Mouse (Mus musculus) hindbrain, embryonic 15.5 days (tissue): ENCODE results near the gene Cpa3. TPM values are rescaled to one million over a fixed set of nuclear protein-coding genes. Genes with fewer than 3 reads are reported as not detected.

ENCODE experiments used
- ATAC-seq: fragments of 200-750 bp; cut with Nextera tagmentation; 2 replicates; pipeline ENCODE4 v1.8.0; 2017; ENCODE audit warnings: low read depth, moderate number of reproducible peaks, moderate TSS enrichment; ENCODE audit not compliant: low FRiP score
- H3K27ac ChIP-seq: fragments of 300-500 bp; sonication (generic); replicated peaks from 2 replicates; pipeline ENCODE4 v1.5.1; 2015; ENCODE audit warnings: mild to moderate bottlenecking, inconsistent platforms
- H3K27me3 ChIP-seq: fragments of 300-500 bp; sonication (generic); 2 replicates; pipeline ENCODE4 v1.6.1; 2015; ENCODE audit warnings: control low read depth, inconsistent platforms
- H3K36me3 ChIP-seq: fragments of 300-500 bp; sonication (generic); 2 replicates; pipeline ENCODE4 v1.6.1; 2015; ENCODE audit warnings: control low read depth, inconsistent platforms
- H3K4me1 ChIP-seq: fragments of 300-500 bp; sonication (generic); replicated peaks from 2 replicates; pipeline ENCODE4 v1.6.1; 2015; ENCODE audit warnings: control low read depth, inconsistent platforms
- H3K4me2 ChIP-seq: fragments of 300-500 bp; sonication (generic); 2 replicates; pipeline ENCODE4 v1.6.1; 2015; ENCODE audit warnings: moderate library complexity, mild to moderate bottlenecking, inconsistent platforms
- H3K4me3 ChIP-seq: fragments of 300-500 bp; sonication (generic); 2 replicates; pipeline ENCODE4 v1.5.1; 2015; ENCODE audit warnings: mild to moderate bottlenecking, inconsistent platforms
- H3K9ac ChIP-seq: fragments of 300-500 bp; sonication (generic); 2 replicates; pipeline ENCODE4 v1.6.1; 2015; ENCODE audit warnings: inconsistent platforms
- H3K9me3 ChIP-seq: fragments of 300-500 bp; sonication (generic); 2 replicates; pipeline ENCODE4 v1.6.1; 2016; ENCODE audit warnings: control low read depth, inconsistent platforms
- WGBS: fragments of 180-500 bp; shearing (Covaris S2); methylation state at CpG from one replicate; pipeline ENCODE4 v1.1.7; 2015; 5-methylcytosine and 5-hydroxymethylcytosine counted together
- polyA plus RNA-seq: library from polyadenylated mRNA; unstranded; fragments of >200 nt; fragmentation: Nextera tagmentation; extraction: Ambion mirVana; gene quantifications from 2 replicates; pipeline ENCODE4 v1.2.1, GENCODE M21; 2015

Cpa3 gene
- polyA plus RNA-seq = 0.23 and 0.39 TPM in 2 replicates

DNA sequence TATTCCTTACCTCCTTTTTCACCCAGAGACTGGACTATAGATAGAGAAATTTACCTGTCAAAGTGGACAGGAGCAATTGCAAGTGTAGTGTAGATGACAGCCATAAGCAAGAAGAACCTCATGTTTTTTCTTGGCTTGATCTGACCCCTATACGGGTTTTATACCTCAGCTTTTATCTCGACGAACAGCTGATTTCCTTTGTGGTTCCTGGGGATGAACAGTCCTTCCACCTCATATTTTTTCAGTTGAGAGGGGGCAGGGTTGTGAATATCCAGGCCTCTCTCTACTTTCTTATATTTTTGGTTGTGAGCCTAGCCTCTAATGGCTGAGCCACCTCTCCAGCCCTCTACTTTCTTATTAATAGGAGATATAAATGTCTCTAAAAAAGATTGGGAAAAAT is at the start of gene Cpa3:
TSS of gene Cpa3 (minus strand) at position 132 of the 400 bp plus-strand sequence.
- Histone ChIP-seq H3K36me3 (no peaks in the 10 kb centered on the region), H3K4me3 (no peak within 1 kb of the TSS), H3K4me2 (no peak within 1 kb of the TSS), H3K9me3 (no peaks in the 10 kb centered on the region), H3K4me1 (no peaks in the 10 kb centered on the region), H3K9ac (no peak within 1 kb of the TSS), H3K27me3 (no peaks in the 10 kb centered on the region), H3K27ac (no peak within 1 kb of the TSS)
- ATAC-seq = no peak
- WGBS = 91% methylated on average over 3 of the region's 3 CpGs

DNA sequence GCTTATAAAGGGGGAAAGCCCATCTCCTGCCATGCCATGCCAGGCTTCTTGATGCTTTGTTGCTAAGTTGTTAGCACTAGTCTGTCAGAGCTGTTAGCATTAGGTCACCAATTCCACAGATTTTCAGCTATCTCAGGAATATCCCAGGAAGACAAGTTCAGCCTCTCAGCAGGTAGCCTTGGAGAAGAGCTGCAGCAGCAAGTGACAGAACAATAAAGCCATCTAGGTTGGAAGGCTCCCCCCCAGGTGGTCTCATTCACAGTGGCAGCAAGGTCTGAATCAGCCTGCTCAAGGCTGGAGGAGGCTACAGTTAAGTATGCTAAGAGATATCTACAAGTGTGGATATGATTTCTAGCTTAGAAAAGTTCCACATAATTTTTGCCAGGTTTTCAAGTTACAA is 49.4 kb upstream of the Cpa3 start:
- Histone ChIP-seq H3K27me3 (no peaks in the 10 kb centered on the region), H3K36me3 (no peaks in the 10 kb centered on the region), H3K4me1 (no peaks in the 10 kb centered on the region), H3K9ac (no peak overlapping the region), H3K27ac (no peak overlapping the region), H3K4me2 (no peak overlapping the region), H3K4me3 (no peak overlapping the region), H3K9me3 (no peaks in the 10 kb centered on the region)
- ATAC-seq = no peak

DNA sequence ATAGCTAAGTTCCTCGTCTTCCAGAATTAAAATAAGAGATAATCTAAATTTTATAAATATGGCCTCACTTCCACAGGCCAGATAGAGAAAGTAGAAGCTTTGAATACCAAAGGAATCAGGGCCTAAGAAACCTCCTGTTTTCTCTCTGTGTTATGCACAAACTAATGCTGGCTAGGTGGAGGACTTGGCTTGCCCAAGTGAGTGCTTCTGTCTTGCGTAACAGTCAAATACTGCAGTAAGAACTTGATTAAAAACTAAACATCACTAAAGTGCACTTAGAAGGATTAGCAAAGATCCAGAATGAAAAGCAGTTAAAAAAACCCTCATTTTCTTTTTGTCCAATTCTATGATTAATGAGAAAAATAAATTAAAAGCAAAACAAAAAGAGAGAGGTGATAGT is 46.8 kb upstream of the Cpa3 start:
- no peaks in the 10 kb centered on the region for H3K4me1 ChIP-seq
- H3K4me2 ChIP-seq = no peak overlapping the region
- H3K9me3 ChIP-seq = no peaks in the 10 kb centered on the region
- H3K36me3 ChIP-seq = no peaks in the 10 kb centered on the region
- no peak for ATAC-seq
- 96% methylated on average over 2 of the region's 2 CpGs for WGBS
- no peak overlapping the region for H3K4me3 ChIP-seq
- H3K27ac ChIP-seq = no peak overlapping the region
- H3K9ac ChIP-seq = no peak overlapping the region
- no peaks in the 10 kb centered on the region for H3K27me3 ChIP-seq

DNA sequence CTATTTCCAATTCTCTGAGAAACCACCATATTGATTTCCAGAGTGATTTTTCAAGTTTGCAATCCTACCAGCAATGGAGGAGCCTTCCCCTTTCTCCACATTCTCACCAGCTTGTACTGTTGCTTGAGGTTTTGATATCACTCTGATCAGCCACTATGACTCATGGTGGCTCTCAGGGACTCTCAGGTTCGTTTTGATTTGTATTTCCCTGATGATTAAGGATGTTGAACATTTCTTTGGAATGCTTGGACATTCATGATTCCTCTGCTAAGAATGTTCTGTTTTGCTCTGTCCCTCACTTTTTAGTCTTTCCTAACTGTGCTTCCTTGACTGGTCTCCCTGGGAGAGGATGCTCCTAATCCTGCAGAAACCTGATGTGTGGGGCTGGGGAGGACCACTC is 39.8 kb upstream of the Cpa3 start:
- H3K4me2 ChIP-seq = no peak overlapping the region
- H3K36me3 ChIP-seq = no peaks in the 10 kb centered on the region
- WGBS = 67% methylated on average over 1 of the region's 1 CpGs
- ATAC-seq = no peak
- no peaks in the 10 kb centered on the region for H3K4me1 ChIP-seq
- H3K9me3 ChIP-seq = no peaks in the 10 kb centered on the region
- H3K27ac ChIP-seq = no peak overlapping the region
- H3K4me3 ChIP-seq = no peak overlapping the region
- H3K9ac ChIP-seq = no peak overlapping the region
- no peaks in the 10 kb centered on the region for H3K27me3 ChIP-seq

DNA sequence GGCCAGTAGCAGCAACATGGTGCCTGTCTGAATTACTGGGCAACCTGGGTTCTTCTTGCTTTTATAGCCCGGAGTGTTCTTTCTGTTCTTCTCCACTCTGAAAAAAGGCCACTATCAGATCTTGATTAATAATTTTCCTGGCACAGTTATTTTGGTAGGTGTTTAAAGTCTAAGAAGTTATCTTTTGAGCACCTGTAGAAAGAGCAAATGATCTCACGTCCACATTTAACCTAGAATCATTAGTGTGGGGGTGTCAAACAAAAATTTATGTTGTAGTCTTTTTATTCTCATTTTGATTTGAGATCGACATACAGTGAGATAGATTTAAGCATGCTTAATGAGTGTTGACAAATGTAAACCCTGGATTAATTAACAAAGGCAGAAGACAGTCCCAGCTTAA is 33.7 kb upstream of the Cpa3 start, which contains the start of gene Cpb1:
TSS of gene Cpb1 (minus strand) at position 101 of the 400 bp plus-strand sequence.
- 98% methylated on average over 3 of the region's 3 CpGs for WGBS
- H3K9ac ChIP-seq = no peak within 1 kb of the TSS
- H3K9me3 ChIP-seq = no peaks in the 10 kb centered on the region
- no peak within 1 kb of the TSS for H3K4me2 ChIP-seq
- no peaks in the 10 kb centered on the region for H3K4me1 ChIP-seq
- no peak within 1 kb of the TSS for H3K27ac ChIP-seq
- H3K27me3 ChIP-seq = no peaks in the 10 kb centered on the region
- ATAC-seq = no peak
- H3K4me3 ChIP-seq = no peak within 1 kb of the TSS
- H3K36me3 ChIP-seq = no peaks in the 10 kb centered on the region

DNA sequence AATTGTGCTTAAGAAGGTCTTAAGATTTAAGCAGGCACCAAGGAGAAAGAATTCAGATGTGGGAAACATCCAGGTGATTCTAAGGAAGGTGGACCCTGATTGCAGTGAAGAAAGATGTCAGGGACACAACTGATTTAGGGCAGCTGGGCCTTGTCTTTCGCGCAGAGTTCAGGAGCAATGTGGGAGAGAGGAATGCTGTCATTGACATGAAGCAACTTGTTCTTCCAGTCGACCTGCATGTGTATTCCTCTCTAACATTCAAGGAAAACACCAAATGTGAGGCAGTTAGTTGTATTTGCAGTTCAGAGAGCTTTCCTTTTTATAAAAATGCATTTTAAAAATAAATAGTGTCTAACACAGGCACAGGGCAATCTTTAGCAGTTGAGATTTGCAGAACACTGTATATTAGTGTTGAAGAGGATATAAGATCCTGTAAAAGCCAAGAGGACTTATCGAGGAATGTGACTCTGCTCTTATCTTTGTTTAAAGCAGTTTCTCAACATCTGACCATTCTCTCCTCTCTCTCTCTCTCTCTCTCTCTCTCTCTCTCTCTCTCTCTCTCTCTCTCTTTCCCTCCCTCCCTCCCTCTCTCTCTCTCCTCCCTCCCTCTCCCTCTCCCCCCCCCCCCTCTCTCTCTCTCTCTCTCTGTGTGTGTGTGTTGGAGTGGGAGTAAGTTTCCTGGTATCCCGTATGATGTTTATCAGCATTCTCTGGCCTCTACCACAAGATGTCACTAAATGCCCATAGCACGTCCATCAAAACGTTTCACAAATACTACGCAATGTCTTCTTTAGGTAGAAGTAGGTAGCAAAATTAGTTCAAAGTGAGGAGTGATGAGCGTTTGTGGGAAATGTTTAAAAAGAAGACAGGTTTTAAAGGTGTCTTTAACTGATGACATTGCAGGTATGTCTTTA is 12.8 kb upstream of the Cpa3 start:
- ATAC-seq = no peak
- Histone ChIP-seq H3K27ac (no peak overlapping the region), H3K9me3 (no peaks in the 10 kb centered on the region), H3K27me3 (no peaks in the 10 kb centered on the region), H3K9ac (no peak overlapping the region), H3K4me2 (no peak overlapping the region), H3K36me3 (no peaks in the 10 kb centered on the region), H3K4me1 (no peaks in the 10 kb centered on the region), H3K4me3 (no peak overlapping the region)
- 55% methylated on average over 9 of the region's 9 CpGs for WGBS

DNA sequence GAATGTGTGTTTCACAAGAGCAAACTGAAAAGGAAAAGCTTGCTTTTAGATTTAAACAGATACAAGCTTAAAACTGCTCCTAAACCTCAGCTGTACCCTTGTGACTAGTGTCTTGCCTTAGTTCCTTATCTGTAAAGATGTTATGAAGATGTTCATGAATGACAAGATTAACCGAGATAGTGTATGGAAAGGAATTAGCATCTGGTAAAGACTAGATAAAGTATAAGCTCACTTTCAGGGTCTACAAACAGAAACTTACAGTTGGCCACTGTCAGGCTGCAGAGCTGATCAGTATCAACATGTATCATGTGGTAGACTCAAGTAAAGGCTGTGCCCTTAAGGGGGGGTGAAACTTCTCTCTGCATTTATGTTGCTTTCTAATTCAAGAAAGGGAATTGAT is 1.9 kb upstream of the Cpa3 start:
- ATAC-seq = no peak
- 98% methylated on average over 1 of the region's 1 CpGs for WGBS
- Histone ChIP-seq H3K4me2 (no peak overlapping the region), H3K4me3 (no peak overlapping the region), H3K27ac (no peak overlapping the region), H3K9ac (no peak overlapping the region), H3K4me1 (no peaks in the 10 kb centered on the region), H3K9me3 (no peaks in the 10 kb centered on the region), H3K27me3 (no peaks in the 10 kb centered on the region), H3K36me3 (no peaks in the 10 kb centered on the region)

DNA sequence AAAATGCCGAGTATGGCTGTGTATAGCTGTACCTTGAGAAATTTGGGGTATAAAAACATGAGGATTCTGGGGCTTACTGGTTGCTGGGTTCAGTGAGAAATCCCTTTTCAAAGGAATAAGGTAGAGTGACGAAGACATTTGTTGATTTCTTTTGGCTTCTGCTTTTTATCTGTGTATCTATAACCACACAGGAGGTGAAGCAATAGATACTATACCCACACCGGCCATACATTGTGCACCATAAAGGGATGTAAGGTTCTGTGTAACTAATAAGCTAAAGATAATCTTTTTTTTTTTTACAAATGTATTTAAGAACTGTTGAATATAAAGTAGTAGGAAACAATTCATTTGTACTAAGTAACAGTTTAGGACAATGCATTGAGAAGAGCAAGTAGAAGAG is 2.2 kb downstream of the Cpa3 start:
- H3K27ac ChIP-seq = no peak overlapping the region
- no peak overlapping the region for H3K4me2 ChIP-seq
- no peaks in the 10 kb centered on the region for H3K4me1 ChIP-seq
- no peak for ATAC-seq
- H3K27me3 ChIP-seq = no peaks in the 10 kb centered on the region
- no peak overlapping the region for H3K4me3 ChIP-seq
- H3K36me3 ChIP-seq = no peaks in the 10 kb centered on the region
- no peak overlapping the region for H3K9ac ChIP-seq
- no peaks in the 10 kb centered on the region for H3K9me3 ChIP-seq
- 89% methylated on average over 3 of the region's 3 CpGs for WGBS

DNA sequence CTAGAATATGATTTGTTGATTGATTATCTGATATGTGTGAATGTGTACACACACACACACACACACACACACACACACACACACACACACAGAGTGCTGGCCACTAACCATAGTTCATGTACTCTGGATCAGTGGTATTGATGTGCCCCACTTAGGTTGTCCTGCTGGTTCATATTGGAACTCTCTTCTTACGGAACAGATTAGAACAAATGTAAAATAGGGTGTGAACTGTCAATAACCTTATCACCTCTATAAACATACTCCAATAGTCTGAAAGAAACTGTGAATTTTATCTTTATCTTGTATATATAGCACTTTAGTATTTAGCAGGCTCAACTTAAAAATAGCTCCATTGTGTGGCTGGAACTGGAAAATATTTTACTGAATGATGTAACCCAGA is 5.0 kb downstream of the Cpa3 start:
- Histone ChIP-seq H3K9me3 (no peaks in the 10 kb centered on the region), H3K9ac (no peak overlapping the region), H3K27ac (no peak overlapping the region), H3K4me1 (no peaks in the 10 kb centered on the region), H3K4me3 (no peak overlapping the region), H3K27me3 (no peaks in the 10 kb centered on the region), H3K4me2 (no peak overlapping the region), H3K36me3 (no peaks in the 10 kb centered on the region)
- ATAC-seq = no peak
- WGBS = 92% methylated on average over 1 of the region's 1 CpGs

DNA sequence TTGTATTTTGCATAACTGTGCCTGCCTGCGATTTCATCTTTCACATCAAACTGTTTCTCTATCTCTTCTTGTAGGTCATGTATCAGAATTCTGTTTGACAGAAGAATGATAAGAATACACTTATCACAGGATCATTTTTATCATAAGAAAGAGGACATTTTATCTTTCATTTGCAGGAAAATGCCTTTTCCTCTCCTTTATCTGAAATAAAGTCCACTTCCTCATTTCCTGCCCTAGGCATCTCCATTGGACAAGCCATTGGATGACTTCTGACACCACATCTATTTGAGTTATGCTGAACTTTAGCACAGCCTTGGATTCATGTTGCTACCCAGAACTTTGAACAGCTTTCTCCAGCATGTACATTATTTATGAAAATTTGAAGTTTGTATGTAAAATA is 13.0 kb downstream of the Cpa3 start:
- Histone ChIP-seq H3K27ac (no peak overlapping the region), H3K4me1 (no peaks in the 10 kb centered on the region), H3K27me3 (no peaks in the 10 kb centered on the region), H3K9me3 (no peaks in the 10 kb centered on the region), H3K9ac (no peak overlapping the region), H3K4me3 (no peak overlapping the region), H3K4me2 (no peak overlapping the region), H3K36me3 (no peaks in the 10 kb centered on the region)
- WGBS = 84% methylated on average over 1 of the region's 1 CpGs
- no peak for ATAC-seq

DNA sequence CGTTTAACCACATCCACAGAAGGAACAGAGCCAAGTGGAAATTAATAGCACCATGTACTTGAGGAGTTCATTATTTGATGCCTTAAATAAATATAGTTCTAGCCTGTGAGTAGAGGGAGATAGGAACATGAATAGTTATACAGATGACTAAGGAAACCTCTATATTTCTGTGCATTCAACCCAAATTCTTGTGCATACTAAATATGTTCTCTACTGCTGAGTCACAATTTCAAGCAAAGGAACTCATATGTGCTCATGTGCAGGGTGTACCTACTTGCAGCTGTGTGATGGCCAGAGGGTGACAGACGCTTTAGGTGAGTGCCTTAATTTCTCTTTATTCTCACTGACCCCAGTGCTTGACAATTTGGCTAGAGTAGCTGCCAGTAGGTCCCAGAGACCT is 16.6 kb downstream of the Cpa3 start:
- Histone ChIP-seq H3K4me1 (no peaks in the 10 kb centered on the region), H3K27me3 (no peaks in the 10 kb centered on the region), H3K9ac (no peak overlapping the region), H3K4me3 (no peak overlapping the region), H3K9me3 (no peaks in the 10 kb centered on the region), H3K36me3 (no peaks in the 10 kb centered on the region), H3K4me2 (no peak overlapping the region), H3K27ac (no peak overlapping the region)
- 84% methylated on average over 2 of the region's 2 CpGs for WGBS
- ATAC-seq = no peak

DNA sequence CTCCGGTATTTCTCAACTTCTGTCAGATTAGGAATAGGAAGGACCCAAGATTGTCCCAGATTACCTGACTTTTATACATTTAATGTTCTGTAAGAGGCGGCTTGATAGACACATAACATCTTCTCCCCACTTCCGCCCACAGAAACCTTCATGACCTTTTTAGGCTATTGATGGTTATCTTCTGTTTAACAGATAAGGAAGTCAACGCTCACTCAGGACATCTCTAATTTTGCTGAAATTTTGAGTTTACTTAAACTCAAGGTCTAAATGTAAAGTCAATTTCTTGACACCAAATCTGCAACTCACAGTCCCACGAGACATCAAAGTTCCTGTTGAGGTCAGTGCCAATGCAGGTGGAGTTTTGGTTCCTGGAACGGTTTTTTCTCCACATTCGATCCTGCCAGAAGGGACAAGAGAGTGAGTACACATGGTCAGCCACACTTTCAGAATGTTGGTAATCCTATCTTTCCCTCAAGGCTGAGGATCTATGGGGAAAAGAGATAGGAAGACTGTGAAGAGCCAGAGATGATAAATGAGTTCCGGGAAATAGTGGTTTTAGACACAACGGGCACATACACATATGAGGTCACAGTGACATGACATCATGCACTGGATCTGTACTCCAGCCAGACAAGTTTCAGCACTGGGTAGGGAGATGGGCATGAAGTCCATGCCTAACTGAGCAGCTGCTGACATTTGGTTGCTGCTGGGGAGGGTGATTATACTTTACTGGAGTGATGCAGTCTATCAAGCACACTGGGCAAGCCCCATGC is 18.9 kb downstream of the Cpa3 start:
- H3K27ac ChIP-seq = no peak overlapping the region

More for the DNA sequence above, 18.9 kb downstream of the Cpa3 start:
- H3K4me1 ChIP-seq = no peaks in the 10 kb centered on the region
- H3K27me3 ChIP-seq = no peaks in the 10 kb centered on the region
- no peak for ATAC-seq
- H3K36me3 ChIP-seq = no peaks in the 10 kb centered on the region
- WGBS = 93% methylated on average over 9 of the region's 9 CpGs
- no peak overlapping the region for H3K9ac ChIP-seq
- no peaks in the 10 kb centered on the region for H3K9me3 ChIP-seq
- H3K4me3 ChIP-seq = no peak overlapping the region
- H3K4me2 ChIP-seq = no peak overlapping the region
